Mouse (Mus musculus): ENCODE results near the gene Slc41a3.

DNA sequence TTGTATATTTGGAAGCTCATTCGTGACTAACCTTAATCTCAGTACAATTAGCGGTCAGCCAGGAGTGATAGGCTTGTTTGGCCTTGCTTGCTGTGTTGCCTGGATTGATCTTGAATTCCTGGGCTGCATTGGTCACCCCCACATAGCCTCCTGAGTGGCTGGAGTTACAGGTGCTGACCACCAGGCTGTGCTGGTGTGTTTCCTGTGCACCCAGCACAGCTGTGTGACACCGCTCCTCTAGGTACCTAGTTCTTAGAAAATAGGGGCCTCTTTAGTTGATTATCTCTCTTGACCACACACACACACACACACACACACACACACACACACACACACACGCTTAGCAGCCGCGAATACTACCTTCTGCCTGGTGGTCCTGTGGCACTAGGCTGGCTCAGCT lies 3.7 kb downstream of the Slc41a3 start:
- peak; percentile 73 for TF ChIP-seq CTCF (IDR thresholded peaks at IDR 0.05; ENCODE audit: low read depth)
- no peak for TF ChIP-seq EP300 (IDR thresholded peaks at IDR 0.05; ENCODE audit: low read depth)
